Mouse (Mus musculus) embryonic facial prominence, embryonic 10.5 days (tissue): Measurements from ENCODE around the gene Sept8. TPM values are rescaled to one million over a fixed set of nuclear protein-coding genes. Genes with fewer than 3 reads are reported as not detected.

Experiments
- DNase-seq: peaks from one replicate; pipeline ENCODE4 v3.0.0-alpha.2; 2017; ENCODE audit warnings: low spot score
- H3K27ac ChIP-seq: fragments of 300-500 bp; sonication (generic); replicated peaks from 2 replicates; pipeline ENCODE4 v1.5.1; 2016; ENCODE audit warnings: mild to moderate bottlenecking
- H3K27me3 ChIP-seq: fragments of 300-500 bp; sonication (generic); replicated peaks from 2 replicates; pipeline ENCODE4 v1.6.1; 2016; ENCODE audit warnings: low read depth, mild to moderate bottlenecking; ENCODE audit not compliant: poor library complexity, severe bottlenecking
- H3K36me3 ChIP-seq: fragments of 300-500 bp; sonication (generic); replicated peaks from 2 replicates; pipeline ENCODE4 v1.6.1; 2016; ENCODE audit warnings: mild to moderate bottlenecking, moderate library complexity
- H3K4me1 ChIP-seq: fragments of 300-500 bp; sonication (generic); 2 replicates; pipeline ENCODE4 v1.6.1; 2016
- H3K4me3 ChIP-seq: fragments of 300-500 bp; sonication (generic); 2 replicates; pipeline ENCODE4 v1.5.1; 2016; ENCODE audit warnings: mild to moderate bottlenecking, moderate library complexity
- H3K9me3 ChIP-seq: fragments of 300-500 bp; sonication (generic); 2 replicates; pipeline ENCODE4 v1.6.1; 2016; ENCODE audit warnings: mild to moderate bottlenecking
- whole genome bisulfite sequencing: fragments of 180-500 bp; shearing (Covaris S2); methylation state at CpG from one replicate; pipeline ENCODE4 v1.1.7; 2016; 5-methylcytosine and 5-hydroxymethylcytosine counted together
- polyA plus RNA-seq: library from polyadenylated mRNA; unstranded; fragments of >200 nt; fragmentation: Nextera tagmentation; extraction: Ambion mirVana; gene quantifications from 2 replicates; pipeline ENCODE4 v1.2.1, GENCODE M21; 2016

The Sept8 gene
- polyA plus RNA-seq, 1 experiment from 2014 or later = 19.0 TPM

GRCm38 (mm10) chr11:53567224-53568014 lies 48.4 kb downstream of the Sept8 start, which contains the start of gene Kif3a:
Kif3a (plus strand) TSS chr11:53567379.
- under 1% methylated on average over 69 of the region's 69 CpGs for WGBS
- peaks cover 17% of the 10 kb centered on the region for H3K36me3 ChIP-seq
- no peaks in the 10 kb centered on the region for H3K27me3 ChIP-seq
- H3K27ac ChIP-seq = peak within 1 kb of the TSS; percentile 91
- peaks cover 17% of the 10 kb centered on the region for H3K4me1 ChIP-seq
- peak; percentile 97 for DNase-seq
- H3K9me3 ChIP-seq = peaks cover 4% of the 10 kb centered on the region; the same call in 1 of the 2 replicates
- peak within 1 kb of the TSS; percentile 97 for H3K4me3 ChIP-seq

GRCm38 (mm10) chr11:53580562-53580961 lies 61.5 kb downstream of the Sept8 start:
- no peak overlapping the region for H3K27ac ChIP-seq
- no peaks in the 10 kb centered on the region for H3K4me1 ChIP-seq
- H3K9me3 ChIP-seq = no peaks in the 10 kb centered on the region
- WGBS = 98% methylated on average over 3 of the region's 3 CpGs
- H3K27me3 ChIP-seq = no peaks in the 10 kb centered on the region
- peaks cover 75% of the 10 kb centered on the region for H3K36me3 ChIP-seq
- no peak overlapping the region for H3K4me3 ChIP-seq
- DNase-seq = no peak

GRCm38 (mm10) chr11:53583151-53583550 lies 64.1 kb downstream of the Sept8 start:
- H3K4me1 ChIP-seq = no peaks in the 10 kb centered on the region
- H3K4me3 ChIP-seq = no peak overlapping the region
- H3K9me3 ChIP-seq = no peaks in the 10 kb centered on the region
- WGBS = 84% methylated on average over 10 of the region's 10 CpGs
- H3K27me3 ChIP-seq = no peaks in the 10 kb centered on the region
- peaks cover 85% of the 10 kb centered on the region for H3K36me3 ChIP-seq
- H3K27ac ChIP-seq = no peak overlapping the region
- DNase-seq = no peak

GRCm38 (mm10) chr11:53584849-53585248 lies 65.8 kb downstream of the Sept8 start:
- no peaks in the 10 kb centered on the region for H3K27me3 ChIP-seq
- no peaks in the 10 kb centered on the region for H3K9me3 ChIP-seq
- H3K27ac ChIP-seq = no peak overlapping the region
- DNase-seq = peak; percentile 19
- no peaks in the 10 kb centered on the region for H3K4me1 ChIP-seq
- H3K36me3 ChIP-seq = peaks cover 88% of the 10 kb centered on the region
- 69% methylated on average over 3 of the region's 3 CpGs for WGBS
- H3K4me3 ChIP-seq = no peak overlapping the region

- H3K27me3 ChIP-seq = no peaks in the 10 kb centered on the region
- no peaks in the 10 kb centered on the region for H3K4me1 ChIP-seq
- no peak overlapping the region for H3K27ac ChIP-seq
- H3K4me3 ChIP-seq = no peak overlapping the region
- DNase-seq = no peak
- no peaks in the 10 kb centered on the region for H3K9me3 ChIP-seq
- WGBS = 96% methylated on average over 6 of the region's 6 CpGs
- peaks cover 87% of the 10 kb centered on the region for H3K36me3 ChIP-seq
Observed at GRCm38 (mm10) chr11:53585510-53585909, 66.5 kb downstream of the Sept8 start.

GRCm38 (mm10) chr11:53588279-53588678 lies 69.2 kb downstream of the Sept8 start:
- no peak for DNase-seq
- no peak overlapping the region for H3K4me3 ChIP-seq
- 87% methylated on average over 8 of the region's 8 CpGs for WGBS
- no peaks in the 10 kb centered on the region for H3K4me1 ChIP-seq
- H3K27ac ChIP-seq = no peak overlapping the region
- no peaks in the 10 kb centered on the region for H3K9me3 ChIP-seq
- H3K27me3 ChIP-seq = no peaks in the 10 kb centered on the region
- H3K36me3 ChIP-seq = peaks cover 87% of the 10 kb centered on the region

- Histone ChIP-seq H3K36me3 (peaks cover 88% of the 10 kb centered on the region), H3K27me3 (no peaks in the 10 kb centered on the region), H3K27ac (no peak overlapping the region), H3K4me3 (no peak overlapping the region), H3K9me3 (no peaks in the 10 kb centered on the region), H3K4me1 (no peaks in the 10 kb centered on the region)
- 40% methylated on average over 15 of the region's 15 CpGs for WGBS
- DNase-seq = peak; percentile 72
Observed at GRCm38 (mm10) chr11:53590368-53590768, 71.3 kb downstream of the Sept8 start.

- Histone ChIP-seq H3K27me3 (no peaks in the 10 kb centered on the region), H3K36me3 (peaks cover 89% of the 10 kb centered on the region), H3K4me3 (no peak overlapping the region), H3K9me3 (no peaks in the 10 kb centered on the region), H3K4me1 (no peaks in the 10 kb centered on the region), H3K27ac (no peak overlapping the region)
- WGBS = 93% methylated on average over 5 of the region's 5 CpGs
- DNase-seq = no peak
Observed at GRCm38 (mm10) chr11:53591116-53591515, 72.1 kb downstream of the Sept8 start.

Other genes starting within 250 kb of the Sept8 start
- gene Hspa4, start 218.8 kb upstream of the Sept8 start, polyA plus RNA-seq = 130 and 136 TPM in 2 replicates
- 29.2 and 30.4 TPM in 2 replicates for gene Zcchc10, start 194.6 kb upstream of the Sept8 start, polyA plus RNA-seq
- gene Aff4, start 168.4 kb upstream of the Sept8 start, polyA plus RNA-seq = 37.5 and 42.7 TPM in 2 replicates
- gene Leap2, start 96.1 kb upstream of the Sept8 start, polyA plus RNA-seq = not detected in 2 replicates
- 525 and 531 TPM in 2 replicates for gene Uqcrq, start 88.4 kb upstream of the Sept8 start, polyA plus RNA-seq
- gene Gdf9, start 88.2 kb upstream of the Sept8 start, polyA plus RNA-seq = 0.82 and 1.4 TPM in 2 replicates
- gene Gm10447, start 62.1 kb upstream of the Sept8 start, polyA plus RNA-seq = 0.16 and 0.19 TPM in 2 replicates
- gene Shroom1, start 62.1 kb upstream of the Sept8 start, polyA plus RNA-seq = 2.3 and 2.4 TPM in 2 replicates
- not detected in 2 replicates for gene Gm9837, start 48.8 kb upstream of the Sept8 start, polyA plus RNA-seq
- 0.16 TPM in 1 of 2 replicates, not detected in the other for gene Gm9945, start 39.1 kb upstream of the Sept8 start, polyA plus RNA-seq
- 0.44 and 0.82 TPM in 2 replicates for gene Sowaha, start 39.0 kb upstream of the Sept8 start, polyA plus RNA-seq
- gene Kif3a, start 48.1 kb downstream of the Sept8 start, polyA plus RNA-seq = 68.0 and 77.6 TPM in 2 replicates
- 0.61 and 0.72 TPM in 2 replicates for gene Il4, start 99.4 kb downstream of the Sept8 start, polyA plus RNA-seq
- not detected in 2 replicates for gene Il13, start 115.4 kb downstream of the Sept8 start, polyA plus RNA-seq
- 24.6 and 25.8 TPM in 2 replicates for gene Rad50, start 188.1 kb downstream of the Sept8 start, polyA plus RNA-seq
- gene Il5, start 201.5 kb downstream of the Sept8 start, polyA plus RNA-seq = not detected in 2 replicates